Mouse (Mus musculus): Measurements from ENCODE around the gene Tbx4. TPM values are rescaled to one million over a fixed set of nuclear protein-coding genes. Genes with fewer than 3 reads are reported as not detected.

Gene Tbx4
- polyA plus RNA-seq, 1 experiment from 2014 or later, result 0.23 TPM

- ATAC-seq (ENCODE audit: low FRiP score) (0 out of 2 replicates have a peak, but pooled peaks have one; percentile 51), DNase-seq (ENCODE audit: low spot score) (no peak)
- Histone ChIP-seq H3K36me3 (replicated peaks; ENCODE audit: control insufficient read depth, insufficient read depth) (no peaks in the 10 kb centered on the region), H3K27ac (peak overlapping the region; percentile 18; the same call in 1 of the 2 replicates), H3K27me3 (ENCODE audit: control insufficient read depth, insufficient read depth, low read length) (no peaks in the 10 kb centered on the region), H3K4me2 (replicated peaks) (0 out of 2 replicates have a peak overlapping the region, but pooled peaks have one; percentile 12), H3K9ac (no peak overlapping the region), H3K4me3 (replicated peaks; ENCODE audit: low read length) (no peak overlapping the region), H3K4me1 (replicated peaks; ENCODE audit: control insufficient read depth, insufficient read depth, low read length) (peaks cover 26% of the 10 kb centered on the region), H3K9me3 (ENCODE audit: control insufficient read depth, low read length) (no peaks in the 10 kb centered on the region)
- 30% methylated on average over 12 of the region's 12 CpGs for WGBS
Observed at GRCm38 (mm10) chr11:85917091-85917992, 31.1 kb downstream of the Tbx4 start.

- ATAC-seq (ENCODE audit: low FRiP score) (no peak), DNase-seq (ENCODE audit: low spot score) (no peak)
Observed at GRCm38 (mm10) chr11:85917993-85918325, 31.7 kb downstream of the Tbx4 start.

GRCm38 (mm10) chr11:85918388-85918940 is 32.2 kb downstream of the Tbx4 start:
- H3K4me3 ChIP-seq (replicated peaks; ENCODE audit: low read length), result no peak overlapping the region
- H3K9me3 ChIP-seq (ENCODE audit: control insufficient read depth, low read length), result no peaks in the 10 kb centered on the region
- ATAC-seq (ENCODE audit: low FRiP score) (no peak), DNase-seq (ENCODE audit: low spot score) (no peak)
- peak overlapping the region; percentile 18 for H3K27ac ChIP-seq
- H3K4me1 ChIP-seq (replicated peaks; ENCODE audit: control insufficient read depth, insufficient read depth, low read length), result peaks cover 26% of the 10 kb centered on the region
- H3K27me3 ChIP-seq (ENCODE audit: control insufficient read depth, insufficient read depth, low read length), result peaks cover under 1% of the 10 kb centered on the region; the same call in 1 of the 2 replicates
- H3K4me2 ChIP-seq (replicated peaks), result peak overlapping the region; percentile 12; the same call in 1 of the 2 replicates
- 36% methylated on average over 10 of the region's 10 CpGs for WGBS
- H3K36me3 ChIP-seq (replicated peaks; ENCODE audit: control insufficient read depth, insufficient read depth), result no peaks in the 10 kb centered on the region
- no peak overlapping the region; the same call in 1 of the 2 replicates for H3K9ac ChIP-seq

More at GRCm38 (mm10) chr11:85917993-85918325, 31.7 kb downstream of the Tbx4 start:
- H3K36me3 ChIP-seq (replicated peaks; ENCODE audit: control insufficient read depth, insufficient read depth), result no peaks in the 10 kb centered on the region
- no peak overlapping the region for H3K4me3 ChIP-seq (replicated peaks; ENCODE audit: low read length)
- H3K27me3 ChIP-seq (ENCODE audit: control insufficient read depth, insufficient read depth, low read length), result no peaks in the 10 kb centered on the region
- peak overlapping the region; percentile 18; the same call in 1 of the 2 replicates for H3K27ac ChIP-seq
- WGBS, result 7% methylated on average over 11 of the region's 11 CpGs
- H3K9me3 ChIP-seq (ENCODE audit: control insufficient read depth, low read length), result no peaks in the 10 kb centered on the region
- H3K9ac ChIP-seq, result no peak overlapping the region
- peaks cover 26% of the 10 kb centered on the region for H3K4me1 ChIP-seq (replicated peaks; ENCODE audit: control insufficient read depth, insufficient read depth, low read length)
- peak overlapping the region; percentile 12; the same call in 1 of the 2 replicates for H3K4me2 ChIP-seq (replicated peaks)

- ATAC-seq (ENCODE audit: low FRiP score), result no peak
- peak; percentile 29 for DNase-seq (ENCODE audit: low spot score)
- H3K27me3 ChIP-seq (ENCODE audit: control insufficient read depth, insufficient read depth, low read length), result peaks cover 45% of the 10 kb centered on the region
- H3K4me2 ChIP-seq (replicated peaks), result peak overlapping the region; percentile 17
- H3K9ac ChIP-seq, result no peak overlapping the region
- H3K9me3 ChIP-seq (ENCODE audit: control insufficient read depth, low read length), result no peaks in the 10 kb centered on the region
- H3K36me3 ChIP-seq (replicated peaks; ENCODE audit: control insufficient read depth, insufficient read depth), result no peaks in the 10 kb centered on the region
- H3K27ac ChIP-seq, result no peak overlapping the region
- 7% methylated on average over 19 of the region's 19 CpGs for WGBS
- H3K4me1 ChIP-seq (replicated peaks; ENCODE audit: control insufficient read depth, insufficient read depth, low read length), result peaks cover 10% of the 10 kb centered on the region; the same call in 1 of the 2 replicates
- 0 out of 2 replicates have a peak overlapping the region, but pooled peaks have one; percentile 4 for H3K4me3 ChIP-seq (replicated peaks; ENCODE audit: low read length)
Observed at GRCm38 (mm10) chr11:85925294-85925743, 39.1 kb downstream of the Tbx4 start.

- ATAC-seq (ENCODE audit: low FRiP score), result no peak
- DNase-seq (ENCODE audit: low spot score), result no peak
- Histone ChIP-seq H3K4me2 (replicated peaks) (peak overlapping the region; percentile 8), H3K4me1 (replicated peaks; ENCODE audit: control insufficient read depth, insufficient read depth, low read length) (peaks cover 10% of the 10 kb centered on the region; the same call in 1 of the 2 replicates), H3K27ac (no peak overlapping the region), H3K4me3 (replicated peaks; ENCODE audit: low read length) (no peak overlapping the region), H3K9me3 (ENCODE audit: control insufficient read depth, low read length) (no peaks in the 10 kb centered on the region), H3K27me3 (ENCODE audit: control insufficient read depth, insufficient read depth, low read length) (peaks cover 45% of the 10 kb centered on the region), H3K36me3 (replicated peaks; ENCODE audit: control insufficient read depth, insufficient read depth) (no peaks in the 10 kb centered on the region), H3K9ac (no peak overlapping the region)
- WGBS, result 5% methylated on average over 16 of the region's 16 CpGs
Observed at GRCm38 (mm10) chr11:85926287-85926764, 40.1 kb downstream of the Tbx4 start.

- Histone ChIP-seq H3K27me3 (ENCODE audit: control insufficient read depth, insufficient read depth, low read length) (peaks cover 45% of the 10 kb centered on the region), H3K9ac (no peak overlapping the region), H3K4me2 (replicated peaks) (no peak overlapping the region), H3K36me3 (replicated peaks; ENCODE audit: control insufficient read depth, insufficient read depth) (no peaks in the 10 kb centered on the region), H3K27ac (no peak overlapping the region), H3K9me3 (ENCODE audit: control insufficient read depth, low read length) (no peaks in the 10 kb centered on the region), H3K4me3 (replicated peaks; ENCODE audit: low read length) (no peak overlapping the region), H3K4me1 (replicated peaks; ENCODE audit: control insufficient read depth, insufficient read depth, low read length) (peaks cover 10% of the 10 kb centered on the region; the same call in 1 of the 2 replicates)
- no peak for DNase-seq (ENCODE audit: low spot score)
- ATAC-seq (ENCODE audit: low FRiP score), result no peak
- 81% methylated on average over 4 of the region's 4 CpGs for WGBS
Observed at GRCm38 (mm10) chr11:85928106-85928505, 41.9 kb downstream of the Tbx4 start.

GRCm38 (mm10) chr11:85929651-85930050 is 43.4 kb downstream of the Tbx4 start:
- 88% methylated on average over 6 of the region's 6 CpGs for WGBS
- Histone ChIP-seq H3K4me2 (replicated peaks) (no peak overlapping the region), H3K36me3 (replicated peaks; ENCODE audit: control insufficient read depth, insufficient read depth) (no peaks in the 10 kb centered on the region), H3K4me1 (replicated peaks; ENCODE audit: control insufficient read depth, insufficient read depth, low read length) (peaks cover 9% of the 10 kb centered on the region; the same call in 1 of the 2 replicates), H3K9ac (no peak overlapping the region), H3K9me3 (ENCODE audit: control insufficient read depth, low read length) (no peaks in the 10 kb centered on the region), H3K4me3 (replicated peaks; ENCODE audit: low read length) (no peak overlapping the region), H3K27ac (no peak overlapping the region), H3K27me3 (ENCODE audit: control insufficient read depth, insufficient read depth, low read length) (peaks cover 32% of the 10 kb centered on the region)
- ATAC-seq (ENCODE audit: low FRiP score) (no peak), DNase-seq (ENCODE audit: low spot score) (no peak)

- ATAC-seq (ENCODE audit: low FRiP score) (no peak), DNase-seq (ENCODE audit: low spot score) (no peak)
- H3K4me2 ChIP-seq (replicated peaks), result no peak overlapping the region
- H3K9me3 ChIP-seq (ENCODE audit: control insufficient read depth, low read length), result no peaks in the 10 kb centered on the region
- H3K4me1 ChIP-seq (replicated peaks; ENCODE audit: control insufficient read depth, insufficient read depth, low read length), result no peaks in the 10 kb centered on the region
- no peaks in the 10 kb centered on the region for H3K27me3 ChIP-seq (ENCODE audit: control insufficient read depth, insufficient read depth, low read length)
- H3K27ac ChIP-seq, result no peak overlapping the region
- H3K4me3 ChIP-seq (replicated peaks; ENCODE audit: low read length), result no peak overlapping the region
- H3K36me3 ChIP-seq (replicated peaks; ENCODE audit: control insufficient read depth, insufficient read depth), result no peaks in the 10 kb centered on the region
- WGBS, result 49% methylated on average over 7 of the region's 7 CpGs
- H3K9ac ChIP-seq, result no peak overlapping the region
Observed at GRCm38 (mm10) chr11:85941785-85942570, 55.8 kb downstream of the Tbx4 start.
